Mouse (Mus musculus) CH12F3 (cell line): ENCODE data around the gene Tenm3.

Experiments
- in situ Hi-C: fragments of 300-500 bp; cut with MboI; formaldehyde crosslinking; loops from 2 replicates; pipeline ENCODE4 v1.14.3; 2020; ENCODE audit warnings: low sequenced_read_pairs

The Tenm3 gene

GRCm38 (mm10) chr8:48531795-48532194 lies 312.0 kb downstream of the Tenm3 start:
- in situ Hi-C loops, result no loop called here

DNA sequence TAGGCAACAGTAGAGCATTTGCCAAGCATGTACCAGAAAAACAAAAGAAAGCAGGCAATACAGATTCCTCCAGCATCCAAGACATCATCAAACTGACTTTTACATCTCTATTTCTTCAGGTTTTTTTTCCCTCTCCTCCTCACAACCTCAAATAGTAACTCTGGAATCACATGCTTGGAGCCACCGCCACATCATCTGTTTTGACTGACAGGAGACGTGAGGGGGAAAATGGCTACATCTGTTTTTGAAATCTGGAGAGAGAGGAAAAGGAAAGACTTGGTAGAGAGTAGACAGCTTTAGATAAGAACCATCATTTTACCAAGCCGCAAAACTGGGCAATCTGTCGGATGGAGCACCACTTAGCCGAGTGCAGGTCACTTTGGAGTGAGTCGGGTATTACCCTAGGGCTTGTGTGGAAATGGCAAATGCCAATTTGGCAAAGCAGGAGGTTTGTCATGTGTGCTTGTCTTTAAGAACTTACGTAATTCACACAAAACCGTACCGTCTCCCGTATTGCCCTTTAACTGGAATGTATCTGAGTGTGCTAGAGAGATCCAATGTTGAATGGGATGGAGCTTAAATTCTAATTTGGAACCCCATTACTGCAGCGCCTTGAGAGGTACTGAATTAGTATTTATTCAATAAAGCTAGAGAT lies 312.7 kb downstream of the Tenm3 start:
- in situ Hi-C loops, result no loop called here

- in situ Hi-C loops, result loop anchor here (10.0 kb wide), 1 partner anchor 303 kb away; no protein-coding TSS in a partner anchor
These were observed 316.3 kb downstream of the Tenm3 start for GRCm38 (mm10) chr8:48527418-48527817.

GRCm38 (mm10) chr8:48522536-48523123 lies 321.1 kb downstream of the Tenm3 start:
- in situ Hi-C loops, result loop anchor here (10.0 kb wide), 1 partner anchor 298 kb away; no protein-coding TSS in a partner anchor

DNA sequence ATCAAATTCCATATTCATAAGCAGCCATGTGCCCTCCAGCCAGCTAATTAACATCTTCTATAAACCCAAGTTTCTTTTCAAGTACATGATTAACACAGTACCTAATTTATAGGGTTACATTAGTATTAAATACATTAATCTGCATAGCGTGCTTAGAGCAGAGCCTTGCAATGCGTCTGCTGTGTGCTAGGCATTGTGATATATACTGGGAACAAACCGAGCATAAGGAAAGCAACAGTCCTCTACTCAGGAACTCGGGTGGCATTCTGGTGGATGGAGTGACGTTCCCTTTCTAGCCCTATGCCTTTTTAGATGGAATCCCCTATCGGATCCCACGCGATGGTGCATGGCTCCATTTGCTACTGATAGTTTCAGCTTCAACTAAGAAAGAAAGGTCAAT lies 321.7 kb downstream of the Tenm3 start:
- in situ Hi-C loops, result loop anchor here (10.0 kb wide), 1 partner anchor 297 kb away; no protein-coding TSS in a partner anchor

- in situ Hi-C loops, result no loop called here
These were observed 326.3 kb downstream of the Tenm3 start for GRCm38 (mm10) chr8:48517431-48517830.

DNA sequence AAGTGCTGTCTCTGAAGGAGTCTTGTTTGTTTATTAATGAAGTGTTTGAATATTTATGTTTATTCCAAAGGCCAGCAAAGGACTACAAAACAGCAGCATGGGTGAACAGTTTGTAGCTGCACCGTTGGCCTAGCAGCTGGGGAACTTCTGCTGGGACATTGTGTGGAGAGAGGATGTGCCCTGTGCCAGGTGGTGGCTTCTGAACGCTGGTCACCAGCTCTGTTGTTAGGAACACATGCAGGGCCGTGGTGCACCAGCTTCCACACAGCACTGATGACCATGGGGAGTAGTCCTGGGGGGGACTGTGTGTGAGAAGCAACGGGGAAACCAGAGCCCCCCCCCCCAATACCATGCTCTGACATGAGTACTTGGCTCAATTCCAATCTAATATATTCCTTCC lies 329.5 kb downstream of the Tenm3 start:
- in situ Hi-C loops, result no loop called here

DNA sequence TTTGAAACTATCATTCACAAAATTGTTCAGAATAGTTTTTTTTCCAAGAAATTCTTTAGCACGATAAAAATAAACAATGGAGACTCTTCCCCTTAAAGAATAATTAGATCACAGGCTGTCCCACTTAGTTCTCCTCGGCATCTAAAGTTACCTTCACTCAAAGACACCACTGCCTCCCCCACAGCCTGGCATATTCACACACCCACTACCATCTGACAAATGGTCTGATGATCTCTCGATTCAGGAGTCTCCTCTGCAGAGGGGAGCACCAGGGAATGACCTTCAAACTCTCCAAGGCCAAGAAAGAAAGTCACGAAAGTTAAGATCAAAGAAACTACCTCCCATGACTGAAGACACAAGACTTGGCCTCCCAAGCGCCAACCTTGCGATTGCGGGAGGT lies 329.9 kb downstream of the Tenm3 start:
- in situ Hi-C loops, result no loop called here

DNA sequence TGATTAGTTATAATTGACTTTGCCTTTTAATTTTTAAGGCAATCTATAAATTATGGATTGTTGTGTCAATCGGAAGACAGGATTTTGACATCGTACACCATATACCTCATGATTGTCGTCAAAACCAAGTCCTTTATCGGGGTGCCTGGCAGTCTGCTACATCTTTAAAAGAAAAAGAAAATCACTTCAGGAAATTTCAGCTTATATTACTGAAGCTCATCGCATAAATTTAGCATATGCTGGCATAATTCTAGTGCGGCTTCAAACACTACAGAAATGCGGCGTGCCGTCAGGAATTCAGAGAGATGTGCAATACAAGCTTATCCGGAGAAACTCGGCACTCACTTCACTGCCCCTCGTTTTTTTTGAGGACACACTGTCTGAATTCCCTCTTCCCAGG lies 332.2 kb downstream of the Tenm3 start:
- in situ Hi-C loops, result no loop called here

DNA sequence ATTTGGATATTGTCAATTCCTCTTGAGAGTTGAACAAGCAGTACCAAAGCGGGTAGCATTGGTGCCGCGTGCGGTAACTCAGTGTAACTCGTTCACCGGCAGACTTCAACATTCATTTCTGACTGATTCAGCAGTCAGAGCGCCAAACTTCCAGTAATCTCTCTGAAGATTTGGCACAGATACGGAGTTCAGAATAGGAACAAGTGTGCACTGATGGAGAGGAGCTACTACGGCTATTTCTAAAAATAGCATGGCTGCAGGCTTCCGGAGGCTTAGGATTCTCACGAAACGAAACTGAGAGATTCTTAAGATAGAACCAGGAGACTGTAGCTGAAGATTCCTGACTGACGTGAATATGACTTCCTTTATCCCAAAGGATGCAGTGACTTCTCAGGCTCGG lies 332.6 kb downstream of the Tenm3 start:
- in situ Hi-C loops, result no loop called here

- in situ Hi-C loops, result no loop called here
These were observed 334.8 kb downstream of the Tenm3 start for GRCm38 (mm10) chr8:48508641-48509599.

DNA sequence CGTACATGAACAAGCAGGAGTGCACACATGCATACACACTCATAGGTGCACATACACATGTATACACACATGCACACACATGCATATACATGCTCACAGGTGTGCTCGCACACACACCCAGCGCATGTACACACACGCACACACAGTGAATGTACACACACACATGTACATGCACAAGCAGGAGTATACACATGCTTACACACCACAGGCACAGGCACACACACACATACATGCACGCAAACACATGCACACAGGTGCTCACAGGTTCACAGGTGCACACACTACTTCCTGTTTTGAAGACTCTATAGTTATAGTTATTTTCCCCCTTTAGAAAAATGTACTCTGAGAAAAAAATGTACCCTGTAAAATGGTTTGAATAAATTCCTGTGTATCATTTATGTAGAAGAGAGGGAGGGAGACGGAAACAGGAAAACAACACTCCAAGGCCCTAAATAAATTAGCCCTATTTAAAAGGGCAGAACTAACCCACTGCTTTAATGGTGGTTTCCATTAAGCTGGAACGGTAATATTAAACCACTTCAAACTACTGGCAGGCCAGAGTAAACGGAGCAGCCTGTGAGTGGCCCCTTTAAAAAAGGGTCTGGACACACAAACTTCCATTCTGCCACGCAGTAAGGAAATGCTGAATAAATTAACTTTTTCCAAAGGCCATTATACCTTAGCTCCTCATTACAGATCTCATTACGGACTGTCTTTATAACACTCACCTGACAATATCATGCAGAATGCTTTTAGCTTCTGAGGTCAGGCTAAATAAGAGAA lies 335.8 kb downstream of the Tenm3 start:
- in situ Hi-C loops, result no loop called here

GRCm38 (mm10) chr8:48492491-48492890 lies 351.3 kb downstream of the Tenm3 start:
- in situ Hi-C loops, result no loop called here

- in situ Hi-C loops, result no loop called here
These were observed 353.1 kb downstream of the Tenm3 start for GRCm38 (mm10) chr8:48490635-48491165.

GRCm38 (mm10) chr8:48489936-48490634 lies 353.7 kb downstream of the Tenm3 start:
- in situ Hi-C loops, result no loop called here

DNA sequence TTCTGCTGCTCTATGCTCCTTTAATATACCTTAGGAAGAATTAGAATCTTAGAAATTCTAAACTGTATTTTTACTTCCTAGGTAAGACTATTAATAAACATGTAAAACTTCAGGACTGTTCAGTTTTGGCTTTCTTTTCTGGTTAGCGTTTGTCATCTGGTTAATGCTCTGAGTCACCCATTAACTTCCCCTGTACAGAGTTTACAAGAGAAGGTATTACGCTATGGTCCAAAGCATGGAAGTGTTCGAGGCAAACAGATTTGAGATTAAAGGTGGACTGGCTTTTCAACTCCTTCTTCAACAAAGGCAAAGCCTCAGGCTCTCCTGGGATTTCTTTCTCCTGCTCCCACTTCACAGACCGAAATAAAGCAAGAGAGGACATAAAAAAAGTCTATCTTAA lies 354.3 kb downstream of the Tenm3 start:
- in situ Hi-C loops, result no loop called here

DNA sequence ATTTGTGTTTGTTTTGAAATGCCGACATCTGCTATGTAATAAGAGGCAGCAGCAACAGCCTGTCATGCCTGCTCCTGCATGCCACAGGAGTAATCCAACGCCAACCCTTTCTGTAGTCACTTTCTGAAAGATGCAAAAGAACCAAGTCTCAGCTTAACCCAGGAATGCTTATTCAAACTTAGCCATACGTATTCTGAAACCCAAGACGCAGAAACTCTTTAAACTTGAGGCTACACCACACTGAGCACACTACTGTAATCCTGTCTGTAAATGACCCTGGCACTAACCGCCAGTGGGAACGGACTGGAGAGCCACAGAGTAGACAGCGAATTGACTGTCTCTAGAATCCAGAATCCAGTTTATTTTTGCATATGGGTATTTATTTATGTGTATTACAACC lies 354.9 kb downstream of the Tenm3 start:
- in situ Hi-C loops, result no loop called here

- in situ Hi-C loops, result no loop called here
These were observed 359.6 kb downstream of the Tenm3 start for GRCm38 (mm10) chr8:48484143-48484542.

DNA sequence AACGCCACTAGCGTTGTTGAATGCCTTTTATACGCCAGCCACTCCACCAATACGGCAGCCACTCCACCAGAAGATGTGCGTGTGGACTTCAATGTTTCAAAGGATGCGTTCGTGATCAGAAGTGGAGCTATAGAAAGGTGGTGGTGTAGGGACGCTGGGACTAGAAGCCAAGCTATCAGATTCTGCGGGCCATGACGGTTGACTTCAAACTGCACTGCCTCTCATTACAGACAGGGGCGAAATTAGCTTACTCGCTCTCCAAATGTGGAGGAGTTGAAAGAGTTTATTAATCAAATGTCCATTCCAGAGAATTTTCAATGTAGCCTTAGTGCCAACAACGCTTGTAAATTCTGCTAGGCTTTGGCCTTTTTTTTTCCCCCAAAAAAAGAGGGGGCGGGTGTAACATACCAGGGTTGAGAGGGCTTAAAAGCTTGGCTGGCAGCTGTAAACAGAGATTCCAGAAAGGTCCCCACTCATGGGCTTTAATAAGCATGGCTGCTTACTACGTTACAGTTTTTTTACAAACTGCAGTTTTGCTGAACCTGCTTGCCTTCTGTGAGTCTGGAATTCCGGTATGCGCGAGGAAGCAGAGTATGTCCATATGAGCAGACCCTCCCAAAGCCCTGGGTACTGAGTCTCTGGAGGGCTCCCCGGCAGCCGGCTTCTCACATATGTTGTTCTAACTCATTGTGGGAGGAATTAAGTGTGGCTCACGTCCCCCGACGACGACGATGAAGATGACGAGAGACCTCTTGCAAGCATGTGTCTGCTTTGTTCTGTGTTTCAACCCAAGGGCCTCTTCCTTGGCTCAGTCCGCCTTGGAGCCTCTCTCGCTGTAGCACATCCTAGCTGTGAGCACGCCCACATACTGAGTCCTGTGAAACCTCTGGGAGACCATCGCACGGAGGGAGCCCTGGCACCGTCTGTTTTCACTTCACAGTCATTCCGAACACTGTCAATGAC lies 361.8 kb downstream of the Tenm3 start:
- in situ Hi-C loops, result no loop called here
